25 mouse cellular contexts compared by ENCODE assay signal in the genomic region with DNA sequence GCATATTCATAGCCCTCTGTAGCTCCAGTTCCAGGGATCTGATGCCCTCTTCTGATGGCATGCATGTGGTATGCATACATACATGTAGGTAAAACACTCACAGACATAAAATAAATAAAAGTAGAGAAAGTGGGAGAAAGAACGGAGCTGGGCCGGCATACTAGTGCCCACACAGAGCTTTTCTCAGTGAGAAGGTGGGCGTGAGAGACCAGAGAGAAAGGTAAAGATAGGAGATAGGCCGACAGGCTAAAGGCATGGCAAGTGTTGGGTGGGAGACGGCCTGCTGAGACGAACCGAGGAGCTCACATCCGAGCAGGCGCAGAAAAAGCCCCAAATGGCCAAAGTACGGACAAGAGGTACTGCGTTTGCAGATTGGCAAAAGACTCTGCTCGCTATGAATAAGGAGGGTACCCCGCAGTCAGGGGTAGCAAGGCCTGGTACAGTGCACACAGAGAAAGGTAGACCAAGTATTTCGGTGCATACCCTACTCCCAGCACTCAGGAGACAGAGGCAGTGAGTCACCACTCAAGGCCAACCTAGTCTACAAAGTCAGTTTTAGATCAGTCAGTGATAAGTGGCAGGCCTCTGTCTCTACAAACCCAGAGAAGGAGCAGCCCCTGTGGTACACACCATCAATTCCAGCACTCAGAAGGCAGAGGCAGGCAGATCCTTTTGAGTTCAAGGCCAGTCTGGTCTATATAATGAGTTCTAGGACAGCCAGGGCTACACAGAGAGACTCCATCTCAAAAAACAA. TPM values are rescaled to one million over a fixed set of nuclear protein-coding genes. Genes with fewer than 3 reads are reported as not detected.
"Had no signal": no experiment of that assay in that cellular context is flagged by ENCODE, and none has a peak within 500 bp of the region (broad histone marks: within the 10 kb centered on the region; RNA-seq: fewer than 3 reads in every experiment).

No protein-coding gene starts in this region.

- H3K4me3 ChIP-seq: midbrain, embryonic 10.5 days; midbrain, embryonic 12.5 days; myocyte; neural tube, embryonic 13.5 days; neural tube, embryonic 15.5 days; stomach, embryonic 15.5 days had no signal

- H3K36me3 ChIP-seq: midbrain, embryonic 10.5 days; midbrain, embryonic 12.5 days; neural tube, embryonic 13.5 days; neural tube, embryonic 15.5 days; stomach, embryonic 15.5 days had no signal

- H3K9me3 ChIP-seq: midbrain, embryonic 10.5 days; midbrain, embryonic 12.5 days; neural tube, embryonic 13.5 days; neural tube, embryonic 15.5 days; stomach, embryonic 15.5 days had no signal

- H3K27ac ChIP-seq: midbrain, embryonic 10.5 days; midbrain, embryonic 12.5 days; neural tube, embryonic 13.5 days; neural tube, embryonic 15.5 days; stomach, embryonic 15.5 days; stomach, postnatal 0 days had no signal

- H3K4me1 ChIP-seq: neural tube, embryonic 15.5 days had no signal

- H3K9ac ChIP-seq: lung, embryonic 14.5 days; midbrain, embryonic 12.5 days; neural tube, embryonic 13.5 days; neural tube, embryonic 15.5 days; stomach, embryonic 15.5 days had no signal

- H3K27me3 ChIP-seq: midbrain, embryonic 12.5 days; neural tube, embryonic 13.5 days; neural tube, embryonic 15.5 days; stomach, embryonic 15.5 days had no signal

- ATAC-seq: midbrain, embryonic 16.5 days had no signal

- H3K4me2 ChIP-seq: lung, embryonic 14.5 days; midbrain, embryonic 12.5 days; neural tube, embryonic 13.5 days; neural tube, embryonic 15.5 days; stomach, embryonic 15.5 days had no signal

- DNase-seq: lung, adult 18-20 months; lung, embryonic 14.5 days; lung, postnatal 10 days; lung, postnatal 4 days; midbrain, embryonic 14.5 days; retina, postnatal 1 day; right cerebral cortex, adult 18-20 months; right cerebral cortex, postnatal 25 days; right cerebral cortex, postnatal 4 days; thymus, adult 2 months; thymus, postnatal 25 days; thymus, postnatal 4 days had no signal

RNA-seq across cellular contexts. Expression of a gene that starts 39.3 kb away (rescaled TPM):
- total RNA-seq: megakaryocyte, adult 5-6 weeks; megakaryocyte-erythroid progenitor cell, adult 5-6 weeks had no signal
- polyA plus RNA-seq: lung, embryonic 14.5 days; lung, embryonic 16.5 days; midbrain, embryonic 10.5 days; midbrain, embryonic 12.5 days; neural tube, embryonic 11.5 days; testis, adult 2 months had no signal

RNA-seq across cellular contexts. Expression of a gene that starts 51.6 kb away (rescaled TPM):
- total RNA-seq: megakaryocyte, adult 5-6 weeks; megakaryocyte-erythroid progenitor cell, adult 5-6 weeks had no signal
- polyA plus RNA-seq: testis, adult 2 months had no signal
